Mouse (Mus musculus): ENCODE results near the gene Farsa. TPM values are rescaled to one million over a fixed set of nuclear protein-coding genes. Genes with fewer than 3 reads are reported as not detected.
A peak's percentile ranks its signal among the peaks of the same experiment; 100 is the strongest.

Farsa gene
- total and polyA plus RNA-seq, 2 experiments, result 11.0 to 32.4 TPM

- Histone ChIP-seq H3K9ac (ENCODE audit: low read depth, low read length) (no peak overlapping the region), H3K4me1 (ENCODE audit: control insufficient read depth, insufficient read depth, low read length) (peaks cover 8% of the 10 kb centered on the region; the same call in 1 of the 2 replicates), H3K36me3 (ENCODE audit: control insufficient read depth, insufficient read depth, low read length) (no peaks in the 10 kb centered on the region), H3K27me3 (ENCODE audit: control insufficient read depth, insufficient read depth, low read length) (no peaks in the 10 kb centered on the region), H3K79me2 (ENCODE audit: control insufficient read depth, insufficient read depth, low read length) (no peaks in the 10 kb centered on the region), H3K4me3 (ENCODE audit: insufficient read depth, low read depth, low read length) (no peak overlapping the region), H3K27ac (replicated peaks; ENCODE audit: insufficient read depth, low read depth, low read length) (no peak overlapping the region)
- no peak for TF ChIP-seq POLR2A (IDR thresholded peaks at IDR 0.05; ENCODE audit: extremely low read depth, insufficient read depth, low read length)
- no peak for TF ChIP-seq CTCF (IDR thresholded peaks at IDR 0.05; ENCODE audit: low read depth, low read length)
- WGBS, result 94% methylated on average over 3 of the region's 3 CpGs
- DNase-seq (ENCODE audit: extremely low read depth, low read depth, low spot score), result no peak
Observed at GRCm38 (mm10) chr8:84874339-84874738, 17.6 kb downstream of the Farsa start.

- Histone ChIP-seq H3K27ac (replicated peaks; ENCODE audit: insufficient read depth, low read depth, low read length) (no peak overlapping the region), H3K4me1 (ENCODE audit: control insufficient read depth, insufficient read depth, low read length) (0 out of 2 replicates have a peak, but pooled peaks cover 3% of the 10 kb centered on the region), H3K36me3 (ENCODE audit: control insufficient read depth, insufficient read depth, low read length) (no peaks in the 10 kb centered on the region), H3K4me3 (ENCODE audit: insufficient read depth, low read depth, low read length) (no peak overlapping the region), H3K79me2 (ENCODE audit: control insufficient read depth, insufficient read depth, low read length) (no peaks in the 10 kb centered on the region), H3K27me3 (ENCODE audit: control insufficient read depth, insufficient read depth, low read length) (no peaks in the 10 kb centered on the region), H3K9ac (ENCODE audit: low read depth, low read length) (no peak overlapping the region)
- TF ChIP-seq POLR2A (IDR thresholded peaks at IDR 0.05; ENCODE audit: extremely low read depth, insufficient read depth, low read length) (no peak), CTCF (IDR thresholded peaks at IDR 0.05; ENCODE audit: low read depth, low read length) (no peak)
- WGBS, result 81% methylated on average over 3 of the region's 3 CpGs
- no peak for DNase-seq (ENCODE audit: extremely low read depth, low read depth, low spot score)
Observed at GRCm38 (mm10) chr8:84877297-84878035, 20.7 kb downstream of the Farsa start.

GRCm38 (mm10) chr8:84878915-84879314 is 22.1 kb downstream of the Farsa start:
- Histone ChIP-seq H3K9ac (ENCODE audit: low read depth, low read length) (no peak overlapping the region), H3K4me1 (ENCODE audit: control insufficient read depth, insufficient read depth, low read length) (no peaks in the 10 kb centered on the region), H3K27me3 (ENCODE audit: control insufficient read depth, insufficient read depth, low read length) (no peaks in the 10 kb centered on the region), H3K27ac (replicated peaks; ENCODE audit: insufficient read depth, low read depth, low read length) (no peak overlapping the region), H3K79me2 (ENCODE audit: control insufficient read depth, insufficient read depth, low read length) (no peaks in the 10 kb centered on the region), H3K4me3 (ENCODE audit: insufficient read depth, low read depth, low read length) (no peak overlapping the region), H3K36me3 (ENCODE audit: control insufficient read depth, insufficient read depth, low read length) (no peaks in the 10 kb centered on the region)
- DNase-seq (ENCODE audit: extremely low read depth, low read depth, low spot score), result no peak
- TF ChIP-seq POLR2A (IDR thresholded peaks at IDR 0.05; ENCODE audit: extremely low read depth, insufficient read depth, low read length), result no peak
- no peak for TF ChIP-seq CTCF (IDR thresholded peaks at IDR 0.05; ENCODE audit: low read depth, low read length)
- 91% methylated on average over 1 of the region's 1 CpGs for WGBS

- TF ChIP-seq POLR2A (IDR thresholded peaks at IDR 0.05; ENCODE audit: extremely low read depth, insufficient read depth, low read length) (no peak), CTCF (IDR thresholded peaks at IDR 0.05; ENCODE audit: low read depth, low read length) (no peak)
Observed at GRCm38 (mm10) chr8:84884728-84885127, 27.9 kb downstream of the Farsa start.

GRCm38 (mm10) chr8:84888280-84888679 is 31.5 kb downstream of the Farsa start:
- H3K9ac ChIP-seq (ENCODE audit: low read depth, low read length), result no peak overlapping the region
- TF ChIP-seq POLR2A (IDR thresholded peaks at IDR 0.05; ENCODE audit: extremely low read depth, insufficient read depth, low read length) (no peak), CTCF (IDR thresholded peaks at IDR 0.05; ENCODE audit: low read depth, low read length) (no peak)
- H3K4me1 ChIP-seq (ENCODE audit: control insufficient read depth, insufficient read depth, low read length), result peaks cover 9% of the 10 kb centered on the region; the same call in 1 of the 2 replicates
- no peak overlapping the region for H3K27ac ChIP-seq (replicated peaks; ENCODE audit: insufficient read depth, low read depth, low read length)
- DNase-seq (ENCODE audit: extremely low read depth, low read depth, low spot score), result no peak
- H3K4me3 ChIP-seq (ENCODE audit: insufficient read depth, low read depth, low read length), result no peak overlapping the region
- peaks cover 3% of the 10 kb centered on the region; the same call in 1 of the 2 replicates for H3K79me2 ChIP-seq (ENCODE audit: control insufficient read depth, insufficient read depth, low read length)
- H3K36me3 ChIP-seq (ENCODE audit: control insufficient read depth, insufficient read depth, low read length), result peaks cover 53% of the 10 kb centered on the region
- 89% methylated on average over 3 of the region's 3 CpGs for WGBS
- H3K27me3 ChIP-seq (ENCODE audit: control insufficient read depth, insufficient read depth, low read length), result no peaks in the 10 kb centered on the region

More at GRCm38 (mm10) chr8:84884728-84885127, 27.9 kb downstream of the Farsa start:
- H3K9ac ChIP-seq (ENCODE audit: low read depth, low read length), result no peak overlapping the region
- H3K4me1 ChIP-seq (ENCODE audit: control insufficient read depth, insufficient read depth, low read length), result no peaks in the 10 kb centered on the region
- H3K36me3 ChIP-seq (ENCODE audit: control insufficient read depth, insufficient read depth, low read length), result peaks cover 38% of the 10 kb centered on the region
- no peaks in the 10 kb centered on the region for H3K27me3 ChIP-seq (ENCODE audit: control insufficient read depth, insufficient read depth, low read length)
- no peaks in the 10 kb centered on the region for H3K79me2 ChIP-seq (ENCODE audit: control insufficient read depth, insufficient read depth, low read length)
- no peak overlapping the region for H3K4me3 ChIP-seq (ENCODE audit: insufficient read depth, low read depth, low read length)
- 81% methylated on average over 4 of the region's 4 CpGs for WGBS
- no peak overlapping the region for H3K27ac ChIP-seq (replicated peaks; ENCODE audit: insufficient read depth, low read depth, low read length)
- no peak for DNase-seq (ENCODE audit: extremely low read depth, low read depth, low spot score)

GRCm38 (mm10) chr8:84889141-84889540 is 32.4 kb downstream of the Farsa start:
- Histone ChIP-seq H3K79me2 (ENCODE audit: control insufficient read depth, insufficient read depth, low read length) (peaks cover 3% of the 10 kb centered on the region; the same call in 1 of the 2 replicates), H3K27ac (replicated peaks; ENCODE audit: insufficient read depth, low read depth, low read length) (no peak overlapping the region), H3K9ac (ENCODE audit: low read depth, low read length) (no peak overlapping the region), H3K27me3 (ENCODE audit: control insufficient read depth, insufficient read depth, low read length) (no peaks in the 10 kb centered on the region), H3K36me3 (ENCODE audit: control insufficient read depth, insufficient read depth, low read length) (peaks cover 53% of the 10 kb centered on the region), H3K4me1 (ENCODE audit: control insufficient read depth, insufficient read depth, low read length) (peaks cover 9% of the 10 kb centered on the region; the same call in 1 of the 2 replicates), H3K4me3 (ENCODE audit: insufficient read depth, low read depth, low read length) (no peak overlapping the region)
- 28% methylated on average over 1 of the region's 1 CpGs for WGBS
- peak; percentile 53 for DNase-seq (ENCODE audit: extremely low read depth, low read depth, low spot score)
- no peak for TF ChIP-seq CTCF (IDR thresholded peaks at IDR 0.05; ENCODE audit: low read depth, low read length)
- TF ChIP-seq POLR2A (IDR thresholded peaks at IDR 0.05; ENCODE audit: extremely low read depth, insufficient read depth, low read length), result no peak

Measured in liver, adult 2 months (tissue).